Mouse (Mus musculus) adrenal gland, postnatal 25 days (tissue): ENCODE data around the gene Cdyl2. TPM values are rescaled to one million over a fixed set of nuclear protein-coding genes. Genes with fewer than 3 reads are reported as not detected.
A peak's percentile ranks its signal among the peaks of the same experiment; 100 is the strongest.

Source experiments
- DNase-seq: peaks from one replicate; pipeline ENCODE4 v3.0.0; 2021; ENCODE audit warnings: mixed read lengths
- total RNA-seq: library from RNA; stranded (reverse); gene quantifications from 2 replicates; pipeline ENCODE4 v1.2.3, GENCODE M21; 2021

Gene Cdyl2
- total RNA-seq, 1 experiment from 2014 or later: 10.8 TPM

GRCm38 (mm10) chr8:116621158-116621961 is 111.4 kb downstream of the Cdyl2 start:
- DNase-seq: no peak

- no peak for DNase-seq
Measured at GRCm38 (mm10) chr8:116619686-116620320, 113.0 kb downstream of the Cdyl2 start.

- DNase-seq: no peak
Measured at GRCm38 (mm10) chr8:116619221-116619620, 113.6 kb downstream of the Cdyl2 start.

DNA sequence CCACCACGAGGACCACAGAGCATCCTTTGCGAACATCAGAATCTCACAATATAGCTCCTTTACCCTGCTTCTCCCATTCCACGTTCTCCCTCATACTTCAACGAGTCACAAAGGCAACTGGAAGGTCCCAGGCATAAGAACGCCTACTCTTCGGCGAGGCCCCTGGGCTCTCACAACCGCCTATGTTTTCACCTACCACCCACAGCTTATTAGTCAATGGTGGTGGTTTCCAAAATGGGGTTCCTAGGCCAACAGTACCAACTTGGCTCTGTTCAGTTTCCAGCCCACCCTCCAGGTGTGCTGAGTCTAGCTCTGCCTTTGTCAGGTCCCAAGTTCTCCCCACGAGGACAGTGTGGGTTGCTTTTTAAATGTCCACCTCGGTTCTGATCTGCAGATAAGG is 114.0 kb downstream of the Cdyl2 start:
- no peak for DNase-seq

GRCm38 (mm10) chr8:116617891-116618290 is 114.9 kb downstream of the Cdyl2 start:
- no peak for DNase-seq

DNA sequence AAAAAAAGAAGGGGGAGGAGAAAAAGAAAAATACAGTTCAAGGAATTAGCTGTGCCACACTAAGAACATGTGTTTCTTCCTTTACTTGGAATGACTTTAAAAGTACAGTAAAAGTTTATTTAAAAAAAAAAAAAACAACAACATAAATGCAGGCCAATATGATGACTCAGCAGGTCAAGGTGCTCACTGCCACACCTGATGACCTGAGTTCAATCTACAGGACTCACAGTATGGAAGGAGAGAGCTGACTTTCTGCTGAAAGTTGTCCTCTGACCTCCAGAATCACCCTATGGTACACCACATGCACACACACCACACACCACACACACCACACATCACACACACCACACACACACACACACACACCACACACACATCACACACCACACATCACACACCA is 116.4 kb downstream of the Cdyl2 start:
- no peak for DNase-seq

GRCm38 (mm10) chr8:116614901-116615300 is 117.9 kb downstream of the Cdyl2 start:
- peak; percentile 13 for DNase-seq

DNA sequence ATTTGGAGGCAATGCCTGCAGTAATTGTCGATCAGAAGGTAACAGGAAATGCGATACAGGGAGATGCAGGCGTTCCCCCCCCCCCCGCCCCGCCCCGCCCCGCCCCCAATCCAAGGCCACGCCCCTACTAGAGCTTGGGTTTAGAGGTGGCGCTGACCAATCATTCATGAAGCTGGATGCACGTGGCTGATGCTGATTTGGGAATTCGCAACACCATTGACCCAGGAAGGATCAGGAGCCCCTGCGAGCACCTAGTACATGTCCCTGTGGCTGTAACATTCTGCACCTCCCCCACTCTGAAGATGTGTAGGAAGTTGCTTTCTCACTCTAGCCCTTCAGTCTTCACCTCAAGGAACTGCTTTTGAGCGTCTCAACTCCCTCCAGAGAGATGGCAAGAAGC is 126.6 kb downstream of the Cdyl2 start:
- no peak for DNase-seq

DNA sequence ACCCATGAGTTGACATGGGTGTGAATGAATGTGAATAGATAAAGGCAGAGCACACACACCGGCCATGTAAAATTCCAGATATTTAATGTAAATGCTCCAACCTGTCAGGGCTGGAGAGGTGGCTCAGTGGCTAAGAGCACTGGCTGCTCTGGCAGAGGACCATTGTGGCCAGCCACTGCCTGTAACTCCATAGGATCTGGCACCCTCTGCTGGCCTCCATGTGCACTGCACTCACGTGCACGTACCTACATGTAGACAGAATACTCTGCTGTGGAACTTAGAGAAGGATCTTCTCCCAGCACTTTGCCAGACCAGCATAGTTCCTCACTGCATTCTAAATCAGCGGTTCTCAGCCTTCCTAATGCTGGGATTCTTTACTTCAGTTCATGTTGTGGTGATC is 130.0 kb downstream of the Cdyl2 start:
- no peak for DNase-seq

- no peak for DNase-seq
Measured at GRCm38 (mm10) chr8:116599728-116600127, 133.1 kb downstream of the Cdyl2 start.

GRCm38 (mm10) chr8:116591226-116591625 is 141.6 kb downstream of the Cdyl2 start:
- DNase-seq: no peak

- no peak for DNase-seq
Measured at GRCm38 (mm10) chr8:116590546-116590945, 142.2 kb downstream of the Cdyl2 start.

DNA sequence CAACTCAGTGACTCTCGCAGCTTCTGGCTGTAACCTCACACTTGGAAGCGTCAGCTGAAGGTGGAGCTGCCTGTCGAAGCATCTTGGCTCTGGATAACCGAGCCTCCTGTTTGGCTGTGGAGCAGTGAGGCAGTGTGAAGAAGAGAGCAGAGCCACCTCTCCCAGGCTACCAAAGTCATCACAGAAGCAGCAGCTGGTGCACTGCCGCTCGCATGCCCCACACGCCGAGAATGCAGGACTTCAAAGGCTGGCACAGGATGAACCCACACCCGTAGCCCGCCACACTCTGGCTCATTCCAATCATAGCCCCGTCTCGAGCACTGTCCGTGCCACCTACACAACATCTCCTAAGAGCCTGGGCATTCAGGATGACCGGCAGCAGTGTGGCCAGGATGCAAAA is 142.7 kb downstream of the Cdyl2 start:
- no peak for DNase-seq

- no peak for DNase-seq
Measured at GRCm38 (mm10) chr8:116587616-116588468, 144.9 kb downstream of the Cdyl2 start.

GRCm38 (mm10) chr8:116581318-116582019 is 151.3 kb downstream of the Cdyl2 start:
- DNase-seq: no peak

GRCm38 (mm10) chr8:116576732-116577131 is 156.1 kb downstream of the Cdyl2 start:
- DNase-seq: no peak

DNA sequence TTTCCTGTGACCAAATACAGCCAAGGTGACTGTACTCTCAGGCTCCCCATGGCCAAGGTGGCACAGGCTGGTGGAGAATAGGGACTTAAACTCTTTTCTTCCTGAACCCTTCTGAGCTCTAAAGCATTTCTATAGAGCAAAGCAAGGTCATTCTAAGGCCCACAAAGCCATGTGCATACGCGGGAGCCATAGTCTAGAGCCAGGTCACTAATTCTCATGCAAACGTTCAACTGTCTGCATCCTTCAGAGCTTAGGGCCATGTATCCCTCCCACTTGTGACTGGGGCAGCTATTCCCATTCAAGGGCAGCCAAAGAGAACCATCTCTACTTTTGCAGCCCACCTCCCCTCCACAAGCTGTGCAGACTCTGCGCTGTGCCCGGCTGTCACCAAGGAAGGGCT is 159.7 kb downstream of the Cdyl2 start:
- DNase-seq: no peak

DNA sequence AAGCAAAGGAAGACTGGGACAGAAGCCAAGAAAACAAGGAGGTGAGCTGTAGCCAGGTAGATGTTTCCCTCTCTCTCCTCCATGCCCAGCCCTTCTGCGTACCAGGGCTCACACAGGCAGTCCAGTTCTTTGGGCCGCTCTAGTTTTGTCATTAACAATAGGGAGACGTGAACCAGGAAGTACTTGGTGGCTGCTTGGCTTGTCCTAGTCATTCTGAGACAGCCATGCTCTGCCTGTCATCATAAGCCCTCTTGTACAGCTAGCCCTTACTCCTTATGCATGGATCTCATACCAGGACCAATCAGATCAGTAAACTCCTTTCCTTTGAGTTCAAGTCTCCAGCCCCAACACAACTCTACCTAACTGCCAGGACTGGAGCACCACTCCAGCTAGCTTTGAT is 180.0 kb downstream of the Cdyl2 start:
- no peak for DNase-seq

DNA sequence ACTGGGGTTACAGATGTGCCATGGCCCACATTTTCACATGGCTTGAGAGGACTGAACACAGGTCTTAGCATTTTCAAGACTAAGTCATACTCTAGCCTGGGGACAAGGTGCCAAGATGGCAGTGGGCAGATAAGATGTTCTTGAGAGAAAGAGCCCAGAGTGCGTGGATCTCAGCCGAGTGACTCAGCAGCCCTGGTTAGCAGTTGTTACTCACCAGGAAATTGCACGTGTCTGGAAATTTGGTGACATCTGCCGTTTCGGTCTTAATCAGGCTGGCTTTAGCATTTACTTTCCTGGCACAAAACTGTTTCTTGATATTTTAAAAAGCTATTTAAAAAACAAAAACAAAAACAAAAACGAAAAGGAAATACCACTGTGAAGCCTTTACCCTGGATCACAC is 180.5 kb downstream of the Cdyl2 start:
- no peak for DNase-seq

DNA sequence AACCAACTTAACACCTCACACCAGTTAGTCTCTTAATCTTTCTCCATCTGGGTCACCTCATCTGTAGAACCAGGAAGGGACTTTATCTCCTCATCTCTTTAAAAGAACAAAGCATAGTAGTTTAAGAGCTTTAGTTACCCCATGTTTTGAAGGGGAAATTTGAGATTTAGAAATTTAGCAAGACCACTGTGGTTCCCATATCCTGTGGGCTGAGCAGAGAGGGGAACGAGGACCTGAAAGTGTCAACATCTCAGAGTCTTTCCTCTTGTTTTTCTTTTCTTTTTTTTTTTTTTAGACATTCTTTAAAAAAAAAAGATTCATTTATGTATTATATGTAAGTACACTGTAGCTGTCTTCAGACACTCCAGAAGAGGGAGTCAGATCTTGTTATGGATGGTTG is 189.4 kb downstream of the Cdyl2 start:
- DNase-seq: no peak

DNA sequence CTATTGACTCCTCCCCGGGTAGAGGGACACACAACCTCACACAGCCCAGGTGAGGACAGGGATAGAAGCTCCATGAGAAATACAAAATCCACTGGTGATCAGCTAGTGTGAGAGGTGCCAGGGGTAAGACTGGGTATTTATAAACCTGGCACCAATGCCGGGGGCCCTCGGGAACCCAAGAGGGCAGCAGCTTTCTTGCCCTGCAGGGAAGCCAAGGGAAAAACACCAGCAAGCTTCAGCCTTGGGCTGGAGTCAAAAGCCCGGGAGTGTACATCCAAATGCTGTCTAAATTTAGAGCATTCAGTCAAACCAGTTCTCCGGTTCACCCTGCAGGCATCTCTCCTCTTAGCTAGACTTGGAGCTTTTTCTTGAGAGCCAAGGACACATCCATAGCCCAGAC is 189.9 kb downstream of the Cdyl2 start:
- no peak for DNase-seq

- DNase-seq: no peak
Measured at GRCm38 (mm10) chr8:116540136-116540535, 192.7 kb downstream of the Cdyl2 start.
